Mouse (Mus musculus): Measurements from ENCODE around the gene Serbp1. TPM values are rescaled to one million over a fixed set of nuclear protein-coding genes. Genes with fewer than 3 reads are reported as not detected.
A peak's percentile ranks its signal among the peaks of the same experiment; 100 is the strongest.
"Not testable (repeated sequence)": the region's sequence is repeated elsewhere in the genome, so short reads cannot be mapped to it uniquely, and the experiment has no call there.

Gene Serbp1
- total RNA-seq (2021): 100 to 1,000 TPM; 208 to 214 TPM
- long read RNA-seq, experiment 1, full-length matches to known transcripts: 67 of 94 reads
- long read RNA-seq, experiment 1, partial matches to known transcripts: 19 of 94 reads
- long read RNA-seq, experiment 1, other reads (novel, unspliced or antisense): 8 of 94 reads
- long read RNA-seq, experiment 2, full-length matches to known transcripts: 35 of 54 reads
- long read RNA-seq, experiment 2, partial matches to known transcripts: 13 of 54 reads
- long read RNA-seq, experiment 2, other reads (novel, unspliced or antisense): 6 of 54 reads

DNA sequence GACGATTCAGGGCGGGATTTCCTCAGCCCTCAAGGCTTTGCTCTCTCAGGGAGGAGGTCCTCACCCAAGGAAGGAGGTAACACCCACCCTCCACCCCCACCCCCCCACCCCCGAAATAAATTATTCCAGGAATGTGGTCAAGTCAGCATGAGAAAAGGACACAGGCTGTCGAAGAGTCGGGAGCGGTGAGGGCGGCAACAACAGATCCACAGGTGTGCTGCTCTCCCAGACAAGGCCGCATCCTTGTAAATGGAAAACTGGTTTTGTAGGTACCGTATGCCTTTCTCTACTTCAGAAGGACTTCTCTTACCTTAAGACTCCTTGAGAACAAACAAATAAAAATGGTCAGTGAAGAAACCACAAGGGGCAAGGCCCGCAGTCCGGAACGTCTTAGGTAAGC lies at the start of gene Serbp1:
Gene Serbp1 (plus strand): TSS at position 200 of the 400 bp plus-strand sequence.
- DNase-seq: no peak

DNA sequence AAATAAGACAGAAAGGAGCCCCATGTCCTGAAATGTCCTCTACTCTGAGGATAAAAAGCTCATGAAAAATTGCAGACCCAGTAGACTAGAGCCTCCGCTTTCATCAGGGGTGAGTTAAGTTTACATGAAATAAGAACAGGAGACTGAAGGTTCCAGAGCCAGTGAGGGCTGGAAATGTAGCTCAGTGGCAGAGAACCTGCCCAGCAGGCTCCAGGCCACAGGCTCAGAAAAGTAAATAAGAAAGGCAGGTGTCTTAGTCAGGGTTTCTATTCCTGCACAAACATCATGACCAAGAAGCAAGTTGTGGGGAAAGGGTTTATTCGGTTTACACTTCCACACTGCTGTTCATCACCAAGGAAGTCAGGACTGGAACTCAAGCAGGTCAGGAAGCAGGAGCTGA lies 44.4 kb upstream of the Serbp1 start:
- no peak for DNase-seq

DNA sequence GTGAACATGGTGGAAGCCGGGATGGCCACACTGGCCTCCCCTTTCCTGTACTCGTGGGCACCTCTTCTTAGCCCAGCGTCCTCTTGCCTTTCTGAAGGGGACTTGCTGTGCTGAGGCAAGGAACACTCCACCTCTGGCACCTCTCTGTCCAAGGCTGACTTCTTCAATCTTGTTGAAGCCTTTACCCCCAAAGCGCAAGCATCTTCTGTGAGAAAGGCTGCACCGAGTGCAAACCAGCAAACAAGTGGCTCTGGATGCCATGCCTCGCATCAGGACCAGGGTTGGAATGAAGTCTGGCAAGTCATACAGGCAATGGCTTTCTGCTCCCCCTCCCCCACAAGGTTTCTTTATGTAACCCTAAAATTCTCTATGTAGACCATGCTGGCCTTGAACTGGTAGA lies 43.4 kb upstream of the Serbp1 start:
- DNase-seq: no peak

DNA sequence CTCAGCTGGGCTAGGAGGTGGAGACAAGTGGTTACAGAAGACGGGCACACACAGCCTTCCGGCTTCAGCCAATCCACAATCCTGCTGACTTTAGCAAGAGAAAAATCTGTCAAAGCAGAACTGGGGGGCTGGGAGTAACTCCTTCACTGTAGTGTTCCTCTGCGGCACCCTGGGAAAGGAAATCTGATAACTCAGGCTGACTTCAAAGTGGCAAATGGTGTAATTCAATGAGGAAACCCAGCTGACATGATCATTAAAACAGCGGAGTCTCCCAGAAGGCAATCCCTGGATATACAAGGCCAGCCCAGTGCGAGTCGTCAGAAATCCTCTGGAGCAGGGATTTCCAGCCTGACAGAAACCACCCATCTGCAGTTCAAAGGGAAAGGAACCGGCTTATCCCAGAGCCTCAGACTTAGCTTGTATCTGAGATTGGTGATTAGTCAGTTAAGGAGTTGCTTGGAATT lies 42.8 kb upstream of the Serbp1 start:
- DNase-seq: peak in 1 of 2 experiments; percentile 4

DNA sequence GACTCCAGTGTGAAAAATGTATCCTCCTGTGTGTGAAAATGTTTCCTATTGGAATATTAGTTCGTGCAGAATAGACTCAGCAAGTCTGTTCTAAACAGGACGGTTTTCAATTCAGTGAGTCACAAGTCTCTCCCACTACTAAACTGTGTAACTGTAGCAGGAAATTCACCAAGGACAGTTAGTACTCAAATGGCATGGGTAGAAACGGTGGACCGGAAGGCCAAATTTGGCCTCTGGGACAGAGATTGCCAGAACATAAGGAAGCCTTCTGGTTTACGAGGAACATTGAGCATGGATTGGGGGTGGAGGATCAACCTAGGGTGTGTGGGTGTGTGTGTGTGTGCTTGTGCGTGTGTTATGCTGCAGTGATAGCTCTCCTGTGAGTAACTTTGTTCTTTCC lies 41.2 kb upstream of the Serbp1 start:
- no peak for DNase-seq

DNA sequence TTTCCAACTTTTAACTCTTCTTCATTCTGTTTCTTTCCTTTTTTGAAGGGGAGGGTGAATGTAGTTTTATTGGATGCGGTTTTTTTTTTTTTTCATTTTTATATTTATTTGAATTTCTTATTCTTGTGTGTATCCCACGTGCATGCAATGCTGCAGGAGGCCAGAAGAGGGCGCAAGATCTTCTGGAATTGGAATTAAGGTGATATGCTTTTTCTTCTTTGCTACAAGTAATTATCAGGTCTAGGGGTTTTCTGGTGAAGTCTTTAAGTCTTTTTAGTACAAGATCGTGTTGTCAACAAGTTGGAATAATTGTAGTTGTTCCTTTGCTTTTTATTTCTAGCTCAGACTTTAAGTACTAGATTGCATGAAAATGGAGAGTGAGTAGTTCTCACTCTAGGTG lies 39.9 kb upstream of the Serbp1 start:
- DNase-seq: peak in 1 of 2 experiments; percentile 66

DNA sequence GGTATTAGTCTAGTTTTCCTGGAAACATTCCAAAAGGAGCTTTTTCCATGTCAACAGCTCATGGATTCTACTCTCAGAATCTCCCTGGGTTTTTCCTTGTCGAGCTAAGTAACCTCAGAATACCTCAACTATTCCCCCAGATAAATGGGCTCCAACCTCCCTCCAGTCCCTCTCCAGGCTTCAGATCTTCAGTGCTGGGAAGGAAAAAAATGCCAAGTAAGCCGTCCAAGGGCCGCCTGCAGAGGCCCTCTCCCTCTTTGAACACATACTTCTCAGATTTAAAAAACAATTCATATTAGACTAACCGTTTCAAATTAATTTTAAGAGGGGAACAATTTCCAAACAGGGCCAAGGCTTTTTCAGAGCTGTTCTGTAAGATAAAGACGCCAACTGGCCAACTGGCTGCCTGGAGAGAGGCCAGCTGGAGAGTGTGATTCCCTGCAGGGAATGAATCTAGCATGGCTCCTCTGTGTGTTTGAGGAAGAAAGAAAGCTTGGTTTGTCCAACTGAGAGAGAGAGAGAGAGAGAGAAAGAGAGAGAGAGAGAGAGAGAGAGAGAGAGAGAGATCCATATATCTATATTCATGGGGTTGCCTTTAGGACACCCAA lies 37.2 kb upstream of the Serbp1 start:
- DNase-seq: peak; percentile 38 to 52

DNA sequence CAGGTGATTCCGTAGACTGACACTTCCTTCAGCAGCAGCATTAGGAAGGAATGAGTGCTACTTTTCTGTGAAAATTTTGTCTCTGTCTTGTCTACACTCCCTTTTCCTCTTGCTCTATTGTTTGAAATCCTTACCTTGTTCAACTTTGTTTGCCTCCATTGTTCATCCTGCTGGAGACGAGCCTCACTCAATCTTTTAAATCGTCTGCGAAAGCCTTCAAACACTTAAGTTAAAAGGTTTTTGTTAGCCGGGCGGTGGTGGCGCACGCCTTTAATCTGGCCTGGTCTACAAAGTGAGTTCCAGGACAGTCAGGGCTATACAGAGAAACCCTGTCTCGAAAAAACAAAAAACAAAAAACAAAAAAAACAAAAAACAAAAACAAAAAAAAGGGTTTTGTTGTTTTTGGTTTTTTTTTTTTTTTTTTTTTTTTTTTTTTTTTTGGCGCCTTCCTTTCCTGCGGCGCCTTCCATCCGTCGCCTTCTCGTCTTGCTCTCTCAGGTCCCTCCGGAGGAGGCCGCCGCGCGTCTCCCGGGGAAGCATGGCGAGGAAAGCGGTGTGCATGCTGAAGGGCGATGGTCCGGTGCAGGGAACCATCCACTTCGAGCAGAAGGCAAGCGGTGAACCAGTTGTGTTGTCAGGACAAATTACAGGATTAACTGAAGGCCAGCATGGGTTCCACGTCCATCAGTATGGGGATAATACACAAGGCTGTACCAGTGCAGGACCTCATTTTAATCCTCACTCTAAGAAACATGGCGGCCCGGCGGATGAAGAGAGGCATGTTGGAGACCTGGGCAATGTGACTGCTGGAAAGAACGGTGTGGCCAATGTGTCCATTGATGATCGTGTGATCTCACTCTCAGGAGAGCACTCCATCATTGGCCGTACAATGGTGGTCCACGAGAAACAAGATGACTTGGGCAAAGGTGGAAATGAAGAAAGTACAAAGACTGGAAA lies 32.6 kb upstream of the Serbp1 start:
- DNase-seq: no peak

DNA sequence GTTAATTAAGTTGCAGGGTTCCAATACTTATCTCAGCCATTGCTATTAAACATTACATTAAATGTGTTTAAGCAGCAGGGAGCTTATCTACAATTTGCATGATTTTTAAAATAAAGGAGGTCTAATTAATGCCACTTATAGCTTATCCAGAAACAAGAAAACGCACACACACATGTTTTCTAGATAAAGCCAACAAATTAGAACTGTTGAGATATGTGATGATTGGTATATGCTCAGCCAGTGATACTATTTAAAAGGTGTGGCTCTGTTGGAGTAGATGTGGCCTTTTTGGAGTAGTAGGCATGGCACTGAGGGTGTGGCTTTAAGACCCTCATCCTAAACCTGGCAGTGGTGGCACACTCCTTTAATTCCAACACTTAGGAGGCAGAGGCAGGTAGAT lies 25.6 kb upstream of the Serbp1 start:
- no peak for DNase-seq

DNA sequence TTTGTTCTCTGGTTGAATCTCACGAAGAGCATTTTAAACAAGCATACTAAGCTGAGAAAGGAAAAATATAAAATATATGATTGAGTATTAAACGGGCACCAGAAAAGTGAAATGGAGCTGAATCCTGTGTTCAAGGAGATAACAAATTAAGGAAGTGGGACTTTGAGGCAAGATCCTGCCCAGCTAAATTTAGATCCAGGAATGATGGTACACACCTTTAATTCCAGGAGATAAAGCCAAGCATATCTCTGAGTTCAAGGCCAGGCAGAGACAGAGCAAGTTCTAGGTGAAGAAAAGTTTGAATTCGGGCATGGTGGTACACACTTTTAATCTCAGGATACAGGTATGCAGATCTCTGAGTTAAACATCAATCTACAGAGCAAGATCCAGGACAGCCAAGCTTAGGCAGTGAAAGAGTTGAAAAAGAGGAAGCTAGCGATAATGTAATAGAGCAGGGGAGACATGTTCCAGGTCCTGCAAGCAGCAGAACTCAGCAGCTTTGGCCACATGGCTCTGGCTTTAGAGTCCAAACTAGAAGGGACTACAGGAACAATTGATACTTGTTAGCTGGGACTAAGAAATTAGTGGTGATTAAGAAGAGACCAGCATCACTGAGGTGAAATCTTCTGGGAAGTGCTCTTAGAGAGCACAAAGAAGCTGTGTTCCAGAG lies 24.4 kb upstream of the Serbp1 start:
- no peak for DNase-seq

DNA sequence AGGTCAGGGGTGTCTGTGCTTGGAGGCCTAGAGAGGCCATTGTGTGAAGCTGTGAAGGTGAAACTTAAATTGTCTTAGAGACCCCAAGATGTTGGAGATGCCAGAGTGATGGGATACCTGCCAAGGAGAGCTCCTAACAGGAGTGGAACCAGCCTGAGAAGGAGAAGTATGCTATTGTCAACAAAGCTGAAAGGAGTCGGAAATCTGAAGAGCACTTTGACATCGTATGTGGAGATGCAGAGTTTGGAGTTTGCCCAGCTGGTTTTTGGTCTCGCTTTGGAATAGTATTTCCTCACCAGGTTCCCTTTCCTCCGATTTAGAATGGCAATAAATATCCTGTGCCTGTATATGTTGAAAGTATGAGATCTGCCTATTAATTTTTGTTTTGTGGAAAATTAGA lies 20.6 kb upstream of the Serbp1 start:
- DNase-seq: no peak

DNA sequence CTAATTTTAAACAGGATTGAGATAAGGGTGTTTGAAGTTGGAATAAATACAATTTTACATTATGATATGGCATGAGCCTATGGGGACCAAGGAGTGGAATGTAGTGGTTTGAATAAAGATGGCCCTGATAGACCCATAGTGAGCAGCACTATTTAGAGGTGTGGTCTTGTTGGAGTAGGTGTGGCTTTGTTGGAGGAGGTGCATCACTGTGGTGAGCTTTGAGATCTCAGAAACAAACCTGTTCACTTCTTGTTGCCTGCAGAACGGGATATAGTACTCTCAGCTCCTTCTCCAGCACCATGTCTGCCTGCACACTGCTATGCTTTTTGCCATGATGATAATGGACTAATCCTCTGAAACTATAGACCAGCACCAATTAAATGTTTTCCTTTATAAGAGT lies 20.1 kb upstream of the Serbp1 start:
- no peak for DNase-seq

DNA sequence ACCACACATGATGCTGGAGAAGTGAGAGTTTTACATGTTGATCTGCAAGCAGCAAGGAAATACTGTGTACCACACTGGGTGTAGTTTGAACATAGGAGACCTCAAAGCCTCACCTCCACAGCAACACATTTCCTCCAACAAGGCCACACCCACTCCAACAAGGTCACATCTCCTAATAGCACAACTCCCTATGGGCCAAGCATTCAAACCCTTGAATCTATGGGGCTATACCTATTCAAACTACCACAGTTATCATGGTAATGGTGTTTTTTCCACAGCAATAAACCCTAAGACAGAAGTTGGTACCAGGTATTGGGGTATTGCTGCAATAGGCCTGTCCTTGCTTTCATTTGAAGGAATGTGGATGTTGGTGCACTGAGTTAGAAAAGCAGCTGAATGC lies 19.4 kb upstream of the Serbp1 start:
- DNase-seq: no peak

DNA sequence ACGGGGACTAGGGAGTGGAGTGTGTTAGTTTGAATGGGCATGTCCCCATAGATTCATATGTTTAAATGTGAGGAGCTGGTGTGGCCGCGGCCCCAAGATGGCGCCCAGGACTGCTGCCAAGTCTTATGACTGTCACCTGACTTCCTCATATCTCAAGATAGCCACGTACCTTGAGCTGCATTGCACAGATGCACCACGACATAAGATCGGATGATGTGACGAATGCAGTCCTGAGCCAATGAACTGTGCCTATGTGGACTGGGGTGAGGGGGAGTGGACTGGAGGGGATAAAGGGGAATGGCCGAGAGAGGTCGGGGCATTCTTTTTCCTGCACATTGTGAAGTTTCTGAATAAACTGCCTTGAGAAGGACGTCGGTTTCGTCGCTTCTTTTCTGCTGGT lies 18.0 kb upstream of the Serbp1 start:
- DNase-seq: not testable (repeated sequence)

DNA sequence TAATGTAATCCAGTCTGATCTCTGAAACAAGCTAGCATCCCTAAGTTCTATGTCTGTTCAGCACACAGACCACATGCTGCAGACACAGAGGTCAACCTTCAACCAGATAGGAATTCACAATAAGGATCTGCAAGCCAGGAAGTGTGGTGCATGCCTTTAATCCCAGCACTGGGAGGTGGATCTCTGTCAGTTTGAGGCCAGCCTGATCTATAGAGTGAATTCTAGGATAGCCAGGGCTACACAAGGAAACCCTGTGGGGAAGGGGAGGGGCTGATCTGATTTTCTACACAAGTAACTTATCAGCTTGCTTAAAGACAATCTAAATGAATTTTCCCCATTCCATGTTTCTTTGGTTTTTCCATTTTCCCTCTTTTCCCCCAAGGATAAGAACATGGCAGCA lies 17.2 kb upstream of the Serbp1 start:
- DNase-seq: no peak

DNA sequence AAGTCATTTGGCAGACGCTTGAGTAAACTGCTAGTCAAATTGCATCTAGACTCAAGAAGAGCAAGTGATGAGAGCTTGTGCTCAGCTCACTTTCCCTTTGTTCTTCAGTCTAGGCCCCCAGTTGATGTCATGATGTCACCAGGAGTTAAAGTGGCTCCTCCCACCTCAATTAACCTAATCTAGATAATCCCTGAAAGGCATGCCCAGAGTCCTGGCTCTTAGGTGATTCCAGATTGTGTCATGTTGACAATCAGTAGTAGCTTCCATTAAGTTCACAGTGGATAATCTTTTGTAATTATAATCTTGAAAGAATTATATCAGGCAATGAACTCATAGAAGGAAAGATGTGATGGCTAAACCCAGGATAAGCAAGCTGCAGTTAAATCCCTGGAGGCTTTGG lies 14.9 kb upstream of the Serbp1 start:
- DNase-seq: no peak

DNA sequence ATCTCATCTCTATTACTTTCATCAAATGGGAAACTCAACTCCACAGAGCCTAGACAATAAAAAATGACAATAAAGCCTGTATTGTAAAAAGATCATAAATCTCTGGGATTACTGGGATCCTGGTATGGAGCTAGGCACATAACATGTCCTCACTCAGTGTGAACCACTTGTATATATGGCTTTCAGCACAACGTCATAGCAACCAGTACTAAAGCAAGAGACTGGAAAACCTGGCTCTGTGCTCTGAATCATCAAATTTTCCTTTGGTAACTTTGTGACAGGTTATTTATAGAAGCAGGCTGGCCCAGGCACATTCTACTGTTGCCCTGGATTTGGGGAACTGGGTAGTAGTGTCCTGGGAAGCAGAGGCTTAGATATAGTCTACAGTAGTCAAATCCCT lies 14.5 kb upstream of the Serbp1 start:
- DNase-seq: peak; percentile 21 to 34

DNA sequence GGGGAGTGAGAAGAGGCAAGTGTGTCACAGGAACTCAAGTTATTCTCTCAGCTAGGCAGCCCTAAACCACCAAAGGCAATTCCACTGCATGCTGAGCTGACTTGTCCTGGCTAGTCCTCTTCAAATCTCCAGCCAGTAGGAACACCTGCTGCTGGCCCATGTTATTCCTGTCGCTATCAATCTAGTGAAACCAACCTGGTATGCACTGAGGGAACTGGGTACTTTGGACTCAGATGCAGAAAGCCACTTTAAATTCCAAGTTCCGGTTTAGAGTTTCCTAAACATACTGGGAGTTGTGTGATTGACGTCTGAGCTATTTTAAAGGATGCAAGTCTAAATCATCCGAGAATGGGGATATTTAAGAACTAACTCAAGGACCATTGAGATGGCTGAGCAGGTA lies 11.7 kb upstream of the Serbp1 start:
- DNase-seq: no peak

DNA sequence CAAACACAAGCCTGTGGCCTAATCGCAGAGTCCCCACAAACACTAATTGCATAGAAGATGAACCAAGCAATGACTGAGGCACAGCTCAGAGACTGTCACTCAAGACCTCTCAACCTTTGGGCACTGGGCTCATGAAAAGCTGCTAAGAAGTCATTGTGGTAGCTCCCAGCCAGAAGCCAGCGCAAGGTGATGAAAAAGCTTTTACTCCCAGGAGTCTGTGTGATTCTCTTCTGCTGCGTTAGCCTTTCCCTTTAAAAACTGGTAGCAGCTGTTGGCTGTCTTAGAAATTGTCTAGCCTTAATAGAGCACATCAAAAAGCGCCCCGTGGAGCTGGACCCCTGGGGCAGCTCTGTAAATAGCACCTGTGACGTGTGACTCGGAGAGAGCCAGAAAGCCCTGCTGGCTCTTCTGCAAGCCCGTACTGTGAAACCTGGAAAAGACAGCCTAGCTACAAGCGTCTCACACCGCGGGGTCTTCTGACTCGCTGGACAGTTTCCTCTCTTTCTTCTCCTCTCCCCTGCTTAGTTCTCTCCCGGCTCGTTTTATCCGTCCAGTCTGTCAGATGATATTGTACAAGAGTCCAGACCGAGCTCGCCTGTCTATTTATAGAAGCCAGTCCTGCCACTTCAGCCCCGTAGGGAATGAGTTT lies 9.4 kb upstream of the Serbp1 start:
- peak; percentile 42 to 57 for DNase-seq

DNA sequence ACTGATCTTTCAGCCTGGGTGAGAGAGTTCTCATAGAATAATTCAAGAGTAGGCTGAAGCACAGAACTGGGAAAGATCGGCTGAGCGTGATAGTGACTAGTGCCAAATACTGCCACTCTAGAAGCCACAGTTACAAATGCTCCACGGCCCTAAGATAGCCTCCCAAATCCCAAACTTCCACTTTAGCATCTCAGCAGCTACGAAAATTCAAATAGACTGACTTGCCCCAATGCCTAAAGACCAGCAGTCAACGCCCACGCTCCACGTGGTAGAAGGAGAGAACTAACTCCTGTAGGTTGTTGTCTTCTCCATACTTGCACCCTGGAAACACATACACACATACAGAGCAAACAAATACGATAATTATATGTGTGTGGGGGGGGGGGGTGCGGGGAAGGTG lies 8.5 kb upstream of the Serbp1 start:
- DNase-seq: peak in 1 of 2 experiments; percentile 15

DNA sequence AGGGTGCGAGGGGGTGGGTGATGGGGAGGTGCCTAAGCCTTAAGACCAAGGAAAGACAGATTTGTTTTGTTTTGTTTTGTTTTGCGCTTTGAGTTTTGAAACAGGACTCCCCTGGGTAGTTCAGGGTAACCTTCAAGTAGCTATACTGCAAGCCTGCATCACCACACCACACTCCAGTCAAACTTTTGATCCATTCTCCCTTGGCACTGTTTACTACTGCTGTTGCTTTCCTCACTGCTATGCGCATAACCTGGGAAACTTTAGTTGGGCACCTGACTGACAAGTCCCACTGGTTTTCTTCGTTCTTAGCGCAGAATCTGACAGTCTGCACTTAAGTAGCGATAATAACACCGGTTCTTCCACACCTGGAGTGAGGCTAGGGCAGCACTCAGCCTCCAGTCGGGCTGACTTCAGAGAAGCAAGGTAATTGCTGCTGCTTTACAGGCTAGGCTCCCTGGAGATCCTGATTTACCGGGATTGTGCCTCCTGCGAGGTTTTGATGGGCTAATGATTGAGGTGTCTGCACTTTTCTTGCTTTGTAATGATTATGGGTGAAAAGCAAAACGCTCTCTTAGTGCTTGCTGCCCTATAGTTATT lies 8.0 kb upstream of the Serbp1 start:
- DNase-seq: no peak
